Mouse (Mus musculus): ENCODE results near the gene Dyrk1a. TPM values are rescaled to one million over a fixed set of nuclear protein-coding genes. Genes with fewer than 3 reads are reported as not detected.

Dyrk1a gene
- polyA plus RNA-seq, 1 experiment = 21.2 TPM

- WGBS = 70% methylated on average over 3 of the region's 3 CpGs
- no peak for TF ChIP-seq CTCF (IDR thresholded peaks at IDR 0.05; ENCODE audit: control insufficient read depth, insufficient read depth, low read length)
- TF ChIP-seq POLR2A (IDR thresholded peaks at IDR 0.05; ENCODE audit: borderline replicate concordance, control insufficient read depth, low read depth, low read length) = no peak
- H3K4me3 ChIP-seq (replicated peaks; ENCODE audit: control insufficient read depth, low read depth, low read length) = no peak overlapping the region
- no peaks in the 10 kb centered on the region for H3K4me1 ChIP-seq (ENCODE audit: control insufficient read depth, insufficient read depth, low read length)
- H3K27ac ChIP-seq (ENCODE audit: control insufficient read depth, insufficient read depth, low read depth, low read length, poor library complexity) = no peak overlapping the region
Measured at GRCm38 (mm10) chr16:94735472-94735871, 165.7 kb downstream of the Dyrk1a start.

- Histone ChIP-seq H3K27ac (ENCODE audit: control insufficient read depth, insufficient read depth, low read depth, low read length, poor library complexity) (no peak overlapping the region), H3K4me1 (ENCODE audit: control insufficient read depth, insufficient read depth, low read length) (no peaks in the 10 kb centered on the region), H3K4me3 (replicated peaks; ENCODE audit: control insufficient read depth, low read depth, low read length) (no peak overlapping the region)
- WGBS = 82% methylated on average over 8 of the region's 8 CpGs
- TF ChIP-seq CTCF (IDR thresholded peaks at IDR 0.05; ENCODE audit: control insufficient read depth, insufficient read depth, low read length) = no peak
- no peak for TF ChIP-seq POLR2A (IDR thresholded peaks at IDR 0.05; ENCODE audit: borderline replicate concordance, control insufficient read depth, low read depth, low read length)
Measured at GRCm38 (mm10) chr16:94736462-94737358, 166.9 kb downstream of the Dyrk1a start.

- TF ChIP-seq CTCF (IDR thresholded peaks at IDR 0.05; ENCODE audit: control insufficient read depth, insufficient read depth, low read length) = no peak
- TF ChIP-seq POLR2A (IDR thresholded peaks at IDR 0.05; ENCODE audit: borderline replicate concordance, control insufficient read depth, low read depth, low read length) = no peak
- no peaks in the 10 kb centered on the region for H3K4me1 ChIP-seq (ENCODE audit: control insufficient read depth, insufficient read depth, low read length)
- H3K27ac ChIP-seq (ENCODE audit: control insufficient read depth, insufficient read depth, low read depth, low read length, poor library complexity) = no peak overlapping the region
- 83% methylated on average over 1 of the region's 1 CpGs for WGBS
- H3K4me3 ChIP-seq (replicated peaks; ENCODE audit: control insufficient read depth, low read depth, low read length) = no peak overlapping the region
Measured at GRCm38 (mm10) chr16:94737359-94737687, 167.5 kb downstream of the Dyrk1a start.

- H3K4me1 ChIP-seq (ENCODE audit: control insufficient read depth, insufficient read depth, low read length) = no peaks in the 10 kb centered on the region
- H3K27ac ChIP-seq (ENCODE audit: control insufficient read depth, insufficient read depth, low read depth, low read length, poor library complexity) = no peak overlapping the region
- H3K4me3 ChIP-seq (replicated peaks; ENCODE audit: control insufficient read depth, low read depth, low read length) = no peak overlapping the region
- 3% methylated on average over 11 of the region's 11 CpGs for WGBS
- peak; percentile 22; the same call in 1 of the 2 replicates for TF ChIP-seq CTCF (IDR thresholded peaks at IDR 0.05; ENCODE audit: control insufficient read depth, insufficient read depth, low read length)
- no peak for TF ChIP-seq POLR2A (IDR thresholded peaks at IDR 0.05; ENCODE audit: borderline replicate concordance, control insufficient read depth, low read depth, low read length)
Measured at GRCm38 (mm10) chr16:94743853-94744501, 174.2 kb downstream of the Dyrk1a start.

- TF ChIP-seq CTCF (IDR thresholded peaks at IDR 0.05; ENCODE audit: control insufficient read depth, insufficient read depth, low read length) (no peak), POLR2A (IDR thresholded peaks at IDR 0.05; ENCODE audit: borderline replicate concordance, control insufficient read depth, low read depth, low read length) (no peak)
- Histone ChIP-seq H3K4me1 (ENCODE audit: control insufficient read depth, insufficient read depth, low read length) (no peaks in the 10 kb centered on the region), H3K4me3 (replicated peaks; ENCODE audit: control insufficient read depth, low read depth, low read length) (no peak overlapping the region), H3K27ac (ENCODE audit: control insufficient read depth, insufficient read depth, low read depth, low read length, poor library complexity) (no peak overlapping the region)
- 84% methylated on average over 9 of the region's 9 CpGs for WGBS
Measured at GRCm38 (mm10) chr16:94745016-94745415, 175.2 kb downstream of the Dyrk1a start.

Other genes starting within 250 kb of the Dyrk1a start
- 0.84 and 3.6 TPM in 2 replicates for gene Ripply3, start 241.6 kb upstream of the Dyrk1a start, polyA plus RNA-seq (2011; ENCODE audit: insufficient read depth, insufficient read length, low replicate concordance, missing spikeins)
- gene Ttc3, start 199.4 kb upstream of the Dyrk1a start, polyA plus RNA-seq (2011; ENCODE audit: insufficient read depth, insufficient read length, low replicate concordance, missing spikeins) = 8.7 and 18.6 TPM in 2 replicates
- gene Pigp, start 198.2 kb upstream of the Dyrk1a start, polyA plus RNA-seq (2011; ENCODE audit: insufficient read depth, insufficient read length, low replicate concordance, missing spikeins) = 11.1 and 13.0 TPM in 2 replicates
- 11.4 and 11.6 TPM in 2 replicates for gene Vps26c, start 43.2 kb upstream of the Dyrk1a start, polyA plus RNA-seq (2011; ENCODE audit: insufficient read depth, insufficient read length, low replicate concordance, missing spikeins)